Mouse (Mus musculus) liver, postnatal 0 days (tissue): ENCODE data around the gene Aig1. TPM values are rescaled to one million over a fixed set of nuclear protein-coding genes. Genes with fewer than 3 reads are reported as not detected.
A peak's percentile ranks its signal among the peaks of the same experiment; 100 is the strongest.

Source experiments
- ATAC-seq: fragments of 200-750 bp; cut with Nextera tagmentation; 2 replicates; pipeline ENCODE4 v1.8.0; 2017; ENCODE audit warnings: mild to moderate bottlenecking, moderate library complexity
- DNase-seq: peaks from one replicate; pipeline ENCODE4 v3.0.0-alpha.2; 2016
- H3K27ac ChIP-seq: fragments of 300-500 bp; sonication (generic); 2 replicates; pipeline ENCODE4 v1.5.1; 2014; ENCODE audit warnings: antibody characterized with exemption, moderate library complexity, mild to moderate bottlenecking, low read depth
- H3K27me3 ChIP-seq: fragments of 300-500 bp; sonication (generic); 2 replicates; pipeline ENCODE4 v1.6.1; 2014; ENCODE audit warnings: low read length, control low read depth, mixed read lengths; ENCODE audit not compliant: insufficient read depth
- H3K36me3 ChIP-seq: fragments of 300-500 bp; sonication (generic); replicated peaks from 2 replicates; pipeline ENCODE4 v1.6.1; 2014; ENCODE audit warnings: mild to moderate bottlenecking, control low read depth, low read length, moderate library complexity, mixed read lengths; ENCODE audit not compliant: insufficient read depth
- H3K4me1 ChIP-seq: fragments of 300-500 bp; sonication (generic); 2 replicates; pipeline ENCODE4 v1.6.1; 2014; ENCODE audit warnings: antibody characterized with exemption, mild to moderate bottlenecking, control low read depth; ENCODE audit not compliant: insufficient read depth
- H3K4me2 ChIP-seq: fragments of 300-500 bp; sonication (generic); 2 replicates; pipeline ENCODE4 v1.6.1; 2014; ENCODE audit warnings: low read depth, mild to moderate bottlenecking, low read length, moderate library complexity, mixed read lengths
- H3K4me3 ChIP-seq: fragments of 300-500 bp; sonication (generic); 2 replicates; pipeline ENCODE4 v1.5.1; 2014; ENCODE audit warnings: low read depth, low read length
- H3K9ac ChIP-seq: fragments of 300-500 bp; sonication (generic); replicated peaks from 2 replicates; pipeline ENCODE4 v1.6.1; 2014; ENCODE audit warnings: mild to moderate bottlenecking, moderate library complexity
- H3K9me3 ChIP-seq: fragments of 300-500 bp; sonication (generic); 2 replicates; pipeline ENCODE4 v1.6.1; 2016; ENCODE audit warnings: mild to moderate bottlenecking, control low read depth, low read length, mixed read lengths
- CTCF ChIP-seq: sonication (generic); IDR thresholded peaks from 2 replicates; pipeline ENCODE4 v1.5.1; 2016; ENCODE audit warnings: antibody characterized with exemption, low read depth
- EP300 ChIP-seq: IDR thresholded peaks from 2 replicates; pipeline ENCODE4 v1.6.1; 2016; ENCODE audit warnings: antibody characterized with exemption, low read depth, mild to moderate bottlenecking
- WGBS: fragments of 180-500 bp; shearing (Covaris S2); extraction: QIAGEN DNeasy Blood & Tissue Kit; methylation state at CpG from one replicate; pipeline ENCODE4 v1.1.7; 2014; ENCODE audit not compliant: insufficient replicate concordance; 5-methylcytosine and 5-hydroxymethylcytosine counted together
- polyA plus RNA-seq: library from polyadenylated mRNA; unstranded; fragments of >200 nt; fragmentation: Nextera tagmentation; extraction: Ambion mirVana; gene quantifications from 2 replicates; pipeline ENCODE4 v1.2.1, GENCODE M21; 2015

Gene Aig1
- polyA plus RNA-seq, 1 experiment from 2014 or later: 27.6 TPM

DNA sequence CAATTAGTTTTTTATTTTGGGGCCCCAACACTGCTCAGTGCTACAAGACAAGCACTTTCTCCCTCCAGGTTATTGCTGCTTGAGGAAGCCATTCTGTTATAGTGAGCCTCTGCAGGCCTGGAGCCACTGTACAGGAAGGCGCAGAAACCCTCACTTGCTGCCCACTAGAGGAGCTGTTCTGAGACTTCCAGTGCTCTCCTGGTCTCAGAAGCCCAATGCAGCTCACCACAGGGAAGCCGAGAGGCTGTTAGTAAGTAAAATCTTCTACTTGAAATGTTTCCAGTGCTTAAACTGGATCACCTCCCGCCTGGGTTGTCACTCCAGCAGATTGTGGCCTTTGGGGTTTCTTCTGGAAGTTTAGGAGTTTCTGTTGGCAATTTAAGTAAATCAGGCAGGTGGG, 186.2 kb downstream of the Aig1 start:
- TF ChIP-seq EP300: no peak
- peak; percentile 51 for TF ChIP-seq CTCF
- H3K27me3 ChIP-seq: no peaks in the 10 kb centered on the region
- H3K4me3 ChIP-seq: no peak overlapping the region
- H3K36me3 ChIP-seq: no peaks in the 10 kb centered on the region
- no peak overlapping the region for H3K4me2 ChIP-seq
- peaks cover 3% of the 10 kb centered on the region; the same call in 1 of the 2 replicates for H3K4me1 ChIP-seq
- H3K9ac ChIP-seq: no peak overlapping the region
- H3K27ac ChIP-seq: no peak overlapping the region
- DNase-seq (no peak), ATAC-seq (no peak)
- no peaks in the 10 kb centered on the region for H3K9me3 ChIP-seq
- WGBS: 49% methylated on average over 3 of the region's 3 CpGs

DNA sequence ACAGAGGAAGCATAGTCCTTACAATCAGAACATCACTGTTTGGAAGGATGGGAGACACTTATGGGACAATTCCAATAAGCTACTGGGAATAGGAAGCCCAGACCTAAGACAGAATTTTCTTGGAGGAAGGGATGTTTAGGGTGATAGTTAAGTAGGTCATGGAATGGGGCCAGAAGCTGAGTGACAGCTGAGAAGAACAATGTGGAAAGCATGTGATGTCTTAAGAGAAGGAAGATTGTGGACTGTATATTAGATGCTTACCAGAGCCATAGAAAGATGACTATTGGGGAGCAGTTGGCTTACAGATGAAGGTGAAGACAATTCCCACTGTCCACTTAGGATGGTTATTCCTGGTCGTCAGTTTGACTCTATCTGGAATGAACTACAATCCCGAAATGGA, 191.3 kb downstream of the Aig1 start:
- H3K9ac ChIP-seq: no peak overlapping the region
- H3K27ac ChIP-seq: no peak overlapping the region
- ATAC-seq (no peak), DNase-seq (no peak)
- H3K36me3 ChIP-seq: no peaks in the 10 kb centered on the region
- no peak overlapping the region for H3K4me2 ChIP-seq
- WGBS: 72% methylated on average over 2 of the region's 2 CpGs
- no peaks in the 10 kb centered on the region for H3K27me3 ChIP-seq
- H3K9me3 ChIP-seq: no peaks in the 10 kb centered on the region
- TF ChIP-seq EP300 (no peak), CTCF (no peak)
- no peak overlapping the region for H3K4me3 ChIP-seq
- H3K4me1 ChIP-seq: no peaks in the 10 kb centered on the region

DNA sequence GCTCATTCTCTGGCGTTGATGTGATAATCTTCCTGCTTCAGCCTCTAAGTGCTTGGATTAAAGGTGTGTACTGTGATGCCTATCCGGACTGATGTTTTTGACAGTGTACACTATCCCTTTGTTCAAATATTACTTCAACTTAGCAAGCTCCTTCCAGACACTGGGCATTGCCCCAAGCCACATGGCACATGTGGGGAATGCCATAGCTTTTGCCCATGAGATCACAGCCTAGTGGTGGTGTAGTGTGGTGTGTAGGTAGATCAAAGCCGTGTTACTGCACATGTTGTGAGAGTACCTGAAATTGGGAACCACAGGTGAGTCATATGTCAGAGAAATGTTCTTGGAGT, 193.8 kb downstream of the Aig1 start:
- Histone ChIP-seq H3K36me3 (no peaks in the 10 kb centered on the region), H3K27ac (no peak overlapping the region), H3K27me3 (no peaks in the 10 kb centered on the region), H3K4me3 (no peak overlapping the region), H3K4me1 (no peaks in the 10 kb centered on the region), H3K4me2 (no peak overlapping the region), H3K9me3 (no peaks in the 10 kb centered on the region), H3K9ac (no peak overlapping the region)
- WGBS: 78% methylated on average over 3 of the region's 3 CpGs
- TF ChIP-seq EP300: no peak
- TF ChIP-seq CTCF: no peak
- DNase-seq: no peak
- ATAC-seq: no peak

DNA sequence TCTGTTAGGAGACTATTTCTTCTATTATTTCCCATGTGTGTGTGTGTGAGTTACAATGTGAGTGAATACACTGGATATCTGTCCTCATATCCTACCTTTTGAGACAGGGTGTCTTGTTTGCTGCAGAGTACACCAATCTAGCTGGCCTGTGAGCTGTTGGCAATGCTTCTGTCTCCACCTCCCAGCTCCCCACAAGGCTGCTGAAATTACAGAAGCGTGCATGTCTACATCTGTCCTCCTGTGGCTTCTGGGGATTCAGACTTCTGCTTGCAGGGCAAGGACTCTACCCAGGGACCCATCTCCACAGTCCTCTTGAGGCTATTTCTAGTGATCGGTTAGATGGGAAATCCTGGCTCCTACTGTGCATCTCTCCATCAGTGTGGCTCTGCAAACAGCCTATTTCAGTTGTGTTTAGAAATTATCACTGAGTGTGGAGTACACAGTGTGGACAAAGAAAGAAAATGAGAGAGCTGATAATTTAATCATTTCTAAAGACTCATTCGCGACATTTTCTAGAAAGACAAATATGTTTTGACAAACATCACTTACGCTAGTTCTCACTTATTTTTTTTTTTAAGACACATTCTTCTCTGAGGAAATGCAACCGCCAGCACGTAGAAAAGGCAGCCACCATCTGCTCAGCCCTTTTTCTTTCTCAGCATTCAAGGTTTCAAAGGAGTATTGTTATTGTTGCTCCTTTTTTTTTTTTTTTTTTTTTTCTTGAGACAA, 194.3 kb downstream of the Aig1 start:
- no peaks in the 10 kb centered on the region for H3K27me3 ChIP-seq
- H3K27ac ChIP-seq: no peak overlapping the region
- TF ChIP-seq CTCF: no peak
- TF ChIP-seq EP300: no peak
- H3K9ac ChIP-seq: no peak overlapping the region
- DNase-seq: no peak
- no peak overlapping the region for H3K4me3 ChIP-seq
- no peaks in the 10 kb centered on the region for H3K9me3 ChIP-seq
- H3K4me1 ChIP-seq: no peaks in the 10 kb centered on the region
- ATAC-seq: no peak
- H3K4me2 ChIP-seq: no peak overlapping the region
- WGBS: 86% methylated on average over 7 of the region's 7 CpGs
- H3K36me3 ChIP-seq: no peaks in the 10 kb centered on the region

DNA sequence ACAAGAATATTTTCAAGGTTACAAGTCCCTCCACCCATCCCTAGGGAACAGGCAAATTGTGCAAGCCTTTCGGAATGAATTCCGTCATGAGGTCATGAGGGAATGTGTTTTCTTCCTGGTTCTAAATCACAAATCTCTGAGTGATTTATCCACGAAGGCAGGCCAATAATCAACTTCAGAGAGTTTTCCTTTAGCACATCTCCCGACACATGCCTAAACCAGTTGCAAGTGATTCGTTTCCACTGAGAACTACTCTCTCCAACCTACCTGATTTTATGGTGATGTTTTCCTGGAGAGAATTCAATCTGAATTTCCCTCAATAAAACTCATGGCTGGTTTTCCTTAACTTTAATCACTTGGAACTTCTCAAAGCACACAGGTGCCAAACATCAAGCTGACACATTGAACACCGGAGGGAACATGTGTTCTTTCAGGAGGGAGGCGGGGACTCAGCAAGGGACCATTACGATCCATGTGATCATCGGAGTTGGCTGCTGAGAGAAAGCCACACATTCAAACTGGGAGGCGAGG, 201.5 kb downstream of the Aig1 start:
- Histone ChIP-seq H3K4me3 (no peak overlapping the region), H3K9ac (no peak overlapping the region), H3K27me3 (no peaks in the 10 kb centered on the region), H3K27ac (no peak overlapping the region), H3K4me2 (no peak overlapping the region), H3K9me3 (no peaks in the 10 kb centered on the region), H3K36me3 (no peaks in the 10 kb centered on the region), H3K4me1 (no peaks in the 10 kb centered on the region)
- ATAC-seq: no peak
- TF ChIP-seq CTCF (no peak), EP300 (no peak)
- DNase-seq: no peak
- 83% methylated on average over 10 of the region's 10 CpGs for WGBS

DNA sequence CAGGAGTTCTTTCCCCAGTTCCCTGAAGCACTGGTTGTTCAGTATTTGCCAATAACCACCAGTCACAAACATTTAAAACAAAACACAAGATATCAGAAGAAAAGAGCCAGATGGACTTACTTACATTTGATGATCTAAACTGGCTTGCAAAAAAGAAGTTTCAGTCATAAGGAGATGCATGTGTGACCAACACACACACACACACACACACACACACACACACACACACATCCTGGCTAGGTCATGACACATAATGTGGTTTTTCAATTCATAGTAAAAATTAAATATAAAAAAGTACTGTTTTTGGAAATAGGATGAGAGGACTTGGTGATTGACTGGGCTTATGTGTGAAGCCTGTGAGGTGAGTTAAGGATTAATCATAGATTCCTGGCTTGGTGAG, 205.3 kb downstream of the Aig1 start:
- H3K9me3 ChIP-seq: no peaks in the 10 kb centered on the region
- H3K27ac ChIP-seq: no peak overlapping the region
- no peaks in the 10 kb centered on the region for H3K27me3 ChIP-seq
- no peak overlapping the region for H3K4me2 ChIP-seq
- H3K36me3 ChIP-seq: no peaks in the 10 kb centered on the region
- no peak overlapping the region for H3K4me3 ChIP-seq
- no peak overlapping the region for H3K9ac ChIP-seq
- no peak for DNase-seq
- TF ChIP-seq EP300 (no peak), CTCF (no peak)
- H3K4me1 ChIP-seq: no peaks in the 10 kb centered on the region
- ATAC-seq: no peak

DNA sequence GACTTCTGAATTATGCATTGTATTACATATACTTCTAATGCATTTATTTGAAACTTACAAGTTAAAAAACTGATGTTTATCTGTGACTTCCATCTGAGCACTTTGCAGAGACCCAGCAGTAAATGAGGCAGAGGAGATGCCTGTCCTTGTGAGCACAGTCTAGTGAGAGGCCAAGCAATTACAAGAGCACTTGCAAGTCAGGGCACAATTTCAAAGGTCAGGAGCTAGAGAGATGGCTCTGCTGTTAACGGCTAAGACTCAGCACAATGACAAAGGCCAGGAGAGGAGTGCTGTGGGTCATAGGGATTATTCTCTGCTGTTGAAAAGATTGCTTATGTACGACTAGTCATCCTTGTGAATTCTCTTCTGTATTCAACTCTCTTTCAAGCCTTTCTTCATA, 209.0 kb downstream of the Aig1 start:
- ATAC-seq: no peak

More for the DNA sequence above, 209.0 kb downstream of the Aig1 start:
- Histone ChIP-seq H3K9ac (no peak overlapping the region), H3K36me3 (no peaks in the 10 kb centered on the region), H3K4me1 (no peaks in the 10 kb centered on the region), H3K4me2 (no peak overlapping the region), H3K9me3 (no peaks in the 10 kb centered on the region), H3K27ac (no peak overlapping the region), H3K27me3 (no peaks in the 10 kb centered on the region), H3K4me3 (no peak overlapping the region)
- 65% methylated on average over 2 of the region's 2 CpGs for WGBS
- no peak for DNase-seq
- TF ChIP-seq EP300 (no peak), CTCF (no peak)
